Mouse (Mus musculus): ENCODE results near the gene Vip. TPM values are rescaled to one million over a fixed set of nuclear protein-coding genes. Genes with fewer than 3 reads are reported as not detected.

Gene Vip
- polyA plus RNA-seq, 1 experiment from 2014 or later, result 23.7 TPM

GRCm38 (mm10) chr10:5608874-5609273 is 30.1 kb upstream of the Vip start:
- Histone ChIP-seq H3K4me1 (replicated peaks; ENCODE audit: control insufficient read depth, insufficient read depth, low read length) (no peaks in the 10 kb centered on the region), H3K9ac (ENCODE audit: low read length) (no peak overlapping the region), H3K27ac (ENCODE audit: low read depth) (no peak overlapping the region), H3K4me2 (ENCODE audit: low read length) (no peak overlapping the region), H3K36me3 (ENCODE audit: control insufficient read depth, insufficient read depth, low read length) (no peaks in the 10 kb centered on the region), H3K27me3 (replicated peaks; ENCODE audit: control insufficient read depth, insufficient read depth, low read length) (no peaks in the 10 kb centered on the region), H3K4me3 (ENCODE audit: low read depth, low read length) (no peak overlapping the region), H3K9me3 (ENCODE audit: control insufficient read depth, low read length) (no peaks in the 10 kb centered on the region)
- DNase-seq (ENCODE audit: low spot score) (no peak), ATAC-seq (replicated peaks; ENCODE audit: low FRiP score, low TSS enrichment, low read depth) (no peak)
- WGBS, result 89% methylated on average over 3 of the region's 3 CpGs

GRCm38 (mm10) chr10:5615186-5616040 is 23.6 kb upstream of the Vip start:
- no peaks in the 10 kb centered on the region for H3K27me3 ChIP-seq (replicated peaks; ENCODE audit: control insufficient read depth, insufficient read depth, low read length)
- H3K27ac ChIP-seq (ENCODE audit: low read depth), result no peak overlapping the region
- H3K9ac ChIP-seq (ENCODE audit: low read length), result no peak overlapping the region
- H3K36me3 ChIP-seq (ENCODE audit: control insufficient read depth, insufficient read depth, low read length), result no peaks in the 10 kb centered on the region
- no peak for DNase-seq (ENCODE audit: low spot score)
- H3K9me3 ChIP-seq (ENCODE audit: control insufficient read depth, low read length), result no peaks in the 10 kb centered on the region
- ATAC-seq (replicated peaks; ENCODE audit: low FRiP score, low TSS enrichment, low read depth), result no peak
- no peak overlapping the region for H3K4me2 ChIP-seq (ENCODE audit: low read length)
- 82% methylated on average over 13 of the region's 13 CpGs for WGBS
- no peaks in the 10 kb centered on the region for H3K4me1 ChIP-seq (replicated peaks; ENCODE audit: control insufficient read depth, insufficient read depth, low read length)
- no peak overlapping the region for H3K4me3 ChIP-seq (ENCODE audit: low read depth, low read length)

DNA sequence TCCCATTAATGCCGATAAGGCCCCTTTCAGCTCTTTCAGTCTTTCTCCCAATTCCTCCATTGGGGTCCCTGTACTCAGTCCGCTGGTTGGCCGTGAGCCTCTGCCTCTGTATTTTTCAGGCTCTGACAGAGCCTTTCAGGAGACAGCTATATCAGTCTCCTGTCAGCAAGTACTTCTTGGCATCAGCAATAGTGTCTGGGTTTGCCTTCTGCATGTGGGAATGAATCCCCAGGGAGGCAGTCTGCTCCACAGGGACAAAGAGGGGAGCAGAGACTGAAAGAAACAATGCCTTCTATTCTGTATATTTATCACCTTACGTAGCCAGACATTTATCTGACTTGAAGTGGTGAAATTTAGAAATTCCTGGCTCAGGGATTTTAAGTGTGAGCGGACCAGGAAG is 12.8 kb upstream of the Vip start:
- H3K9me3 ChIP-seq (ENCODE audit: control insufficient read depth, low read length), result no peaks in the 10 kb centered on the region
- whole genome bisulfite sequencing, result 73% methylated on average over 5 of the region's 5 CpGs
- no peak overlapping the region for H3K9ac ChIP-seq (ENCODE audit: low read length)
- no peak overlapping the region for H3K4me2 ChIP-seq (ENCODE audit: low read length)
- no peaks in the 10 kb centered on the region for H3K27me3 ChIP-seq (replicated peaks; ENCODE audit: control insufficient read depth, insufficient read depth, low read length)
- no peak overlapping the region for H3K27ac ChIP-seq (ENCODE audit: low read depth)
- no peak for ATAC-seq (replicated peaks; ENCODE audit: low FRiP score, low TSS enrichment, low read depth)
- no peaks in the 10 kb centered on the region for H3K36me3 ChIP-seq (ENCODE audit: control insufficient read depth, insufficient read depth, low read length)
- H3K4me3 ChIP-seq (ENCODE audit: low read depth, low read length), result no peak overlapping the region
- DNase-seq (ENCODE audit: low spot score), result no peak
- no peaks in the 10 kb centered on the region for H3K4me1 ChIP-seq (replicated peaks; ENCODE audit: control insufficient read depth, insufficient read depth, low read length)

GRCm38 (mm10) chr10:5633672-5634200 is 5.3 kb upstream of the Vip start:
- Histone ChIP-seq H3K27me3 (replicated peaks; ENCODE audit: control insufficient read depth, insufficient read depth, low read length) (no peaks in the 10 kb centered on the region), H3K4me3 (ENCODE audit: low read depth, low read length) (no peak overlapping the region), H3K36me3 (ENCODE audit: control insufficient read depth, insufficient read depth, low read length) (no peaks in the 10 kb centered on the region), H3K9ac (ENCODE audit: low read length) (no peak overlapping the region), H3K4me2 (ENCODE audit: low read length) (no peak overlapping the region), H3K9me3 (ENCODE audit: control insufficient read depth, low read length) (no peaks in the 10 kb centered on the region), H3K27ac (ENCODE audit: low read depth) (no peak overlapping the region), H3K4me1 (replicated peaks; ENCODE audit: control insufficient read depth, insufficient read depth, low read length) (no peaks in the 10 kb centered on the region)
- no peak for DNase-seq (ENCODE audit: low spot score)
- 81% methylated on average over 4 of the region's 4 CpGs for WGBS
- no peak for ATAC-seq (replicated peaks; ENCODE audit: low FRiP score, low TSS enrichment, low read depth)

- Histone ChIP-seq H3K9me3 (ENCODE audit: control insufficient read depth, low read length) (no peaks in the 10 kb centered on the region), H3K36me3 (ENCODE audit: control insufficient read depth, insufficient read depth, low read length) (no peaks in the 10 kb centered on the region), H3K27me3 (replicated peaks; ENCODE audit: control insufficient read depth, insufficient read depth, low read length) (no peaks in the 10 kb centered on the region), H3K4me3 (ENCODE audit: low read depth, low read length) (no peak overlapping the region), H3K27ac (ENCODE audit: low read depth) (no peak overlapping the region), H3K4me1 (replicated peaks; ENCODE audit: control insufficient read depth, insufficient read depth, low read length) (no peaks in the 10 kb centered on the region), H3K4me2 (ENCODE audit: low read length) (no peak overlapping the region), H3K9ac (ENCODE audit: low read length) (no peak overlapping the region)
- ATAC-seq (replicated peaks; ENCODE audit: low FRiP score, low TSS enrichment, low read depth) (no peak), DNase-seq (ENCODE audit: low spot score) (no peak)
- 22% methylated on average over 1 of the region's 1 CpGs for WGBS
Measured at GRCm38 (mm10) chr10:5634336-5634735, 4.7 kb upstream of the Vip start.

DNA sequence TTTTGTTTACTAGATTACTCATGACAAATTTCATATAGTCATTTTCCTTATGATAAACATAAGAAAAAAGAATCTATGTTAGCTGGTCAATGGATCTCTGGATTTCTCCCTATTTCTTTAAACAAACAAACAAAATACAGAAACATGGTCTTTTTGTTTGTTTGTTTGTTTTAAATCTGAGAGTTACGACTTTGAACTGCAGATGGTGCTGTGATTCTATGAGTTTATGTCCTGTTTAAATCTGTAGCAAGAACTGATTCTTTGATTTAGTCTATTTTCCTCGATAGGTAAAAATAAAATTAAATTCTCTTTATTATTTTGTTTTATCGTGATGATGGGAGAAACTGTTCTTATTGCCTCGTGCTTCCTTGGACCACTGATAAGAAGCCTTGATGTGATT is 1.7 kb upstream of the Vip start:
- Histone ChIP-seq H3K27ac (ENCODE audit: low read depth) (no peak overlapping the region), H3K9ac (ENCODE audit: low read length) (no peak overlapping the region), H3K9me3 (ENCODE audit: control insufficient read depth, low read length) (no peaks in the 10 kb centered on the region), H3K4me2 (ENCODE audit: low read length) (no peak overlapping the region), H3K4me1 (replicated peaks; ENCODE audit: control insufficient read depth, insufficient read depth, low read length) (no peaks in the 10 kb centered on the region), H3K27me3 (replicated peaks; ENCODE audit: control insufficient read depth, insufficient read depth, low read length) (no peaks in the 10 kb centered on the region), H3K36me3 (ENCODE audit: control insufficient read depth, insufficient read depth, low read length) (no peaks in the 10 kb centered on the region), H3K4me3 (ENCODE audit: low read depth, low read length) (no peak overlapping the region)
- WGBS, result 83% methylated on average over 4 of the region's 4 CpGs
- no peak for DNase-seq (ENCODE audit: low spot score)
- ATAC-seq (replicated peaks; ENCODE audit: low FRiP score, low TSS enrichment, low read depth), result no peak

- ATAC-seq (replicated peaks; ENCODE audit: low FRiP score, low TSS enrichment, low read depth), result no peak
- H3K27ac ChIP-seq (ENCODE audit: low read depth), result no peak overlapping the region
Measured at GRCm38 (mm10) chr10:5681275-5681674, 42.3 kb downstream of the Vip start.

DNA sequence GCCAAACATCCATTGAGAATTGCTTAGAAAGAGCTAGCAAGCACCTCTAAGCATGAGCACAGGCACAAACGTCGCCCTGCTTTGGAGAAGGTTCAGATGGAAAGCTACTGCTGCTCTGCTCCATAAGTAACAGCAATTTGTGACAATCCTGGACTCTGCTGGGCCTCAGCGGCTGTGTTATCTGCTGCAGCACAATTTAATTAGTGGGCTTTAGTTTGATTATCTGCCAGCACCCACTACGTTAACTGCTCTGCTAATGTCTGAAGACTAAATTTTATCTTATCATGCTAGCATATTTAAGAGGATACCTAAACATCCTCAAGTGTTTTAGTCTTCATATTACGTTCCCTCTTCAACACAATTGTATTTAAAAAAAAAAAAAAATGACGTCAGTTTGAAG is 46.6 kb downstream of the Vip start:
- no peaks in the 10 kb centered on the region for H3K4me1 ChIP-seq (replicated peaks; ENCODE audit: control insufficient read depth, insufficient read depth, low read length)
- no peak for DNase-seq (ENCODE audit: low spot score)
- no peak overlapping the region for H3K4me3 ChIP-seq (ENCODE audit: low read depth, low read length)
- ATAC-seq (replicated peaks; ENCODE audit: low FRiP score, low TSS enrichment, low read depth), result no peak
- no peak overlapping the region for H3K4me2 ChIP-seq (ENCODE audit: low read length)
- no peaks in the 10 kb centered on the region for H3K36me3 ChIP-seq (ENCODE audit: control insufficient read depth, insufficient read depth, low read length)
- H3K27ac ChIP-seq (ENCODE audit: low read depth), result no peak overlapping the region
- 21% methylated on average over 6 of the region's 6 CpGs for WGBS
- H3K9ac ChIP-seq (ENCODE audit: low read length), result no peak overlapping the region
- H3K9me3 ChIP-seq (ENCODE audit: control insufficient read depth, low read length), result no peaks in the 10 kb centered on the region
- no peaks in the 10 kb centered on the region for H3K27me3 ChIP-seq (replicated peaks; ENCODE audit: control insufficient read depth, insufficient read depth, low read length)

More at GRCm38 (mm10) chr10:5681275-5681674, 42.3 kb downstream of the Vip start:
- H3K4me3 ChIP-seq (ENCODE audit: low read depth, low read length), result no peak overlapping the region
- no peak for DNase-seq (ENCODE audit: low spot score)
- no peaks in the 10 kb centered on the region for H3K9me3 ChIP-seq (ENCODE audit: control insufficient read depth, low read length)
- H3K27me3 ChIP-seq (replicated peaks; ENCODE audit: control insufficient read depth, insufficient read depth, low read length), result no peaks in the 10 kb centered on the region
- H3K9ac ChIP-seq (ENCODE audit: low read length), result no peak overlapping the region
- H3K36me3 ChIP-seq (ENCODE audit: control insufficient read depth, insufficient read depth, low read length), result no peaks in the 10 kb centered on the region
- no peaks in the 10 kb centered on the region for H3K4me1 ChIP-seq (replicated peaks; ENCODE audit: control insufficient read depth, insufficient read depth, low read length)
- no peak overlapping the region for H3K4me2 ChIP-seq (ENCODE audit: low read length)
- 69% methylated on average over 2 of the region's 2 CpGs for WGBS

DNA sequence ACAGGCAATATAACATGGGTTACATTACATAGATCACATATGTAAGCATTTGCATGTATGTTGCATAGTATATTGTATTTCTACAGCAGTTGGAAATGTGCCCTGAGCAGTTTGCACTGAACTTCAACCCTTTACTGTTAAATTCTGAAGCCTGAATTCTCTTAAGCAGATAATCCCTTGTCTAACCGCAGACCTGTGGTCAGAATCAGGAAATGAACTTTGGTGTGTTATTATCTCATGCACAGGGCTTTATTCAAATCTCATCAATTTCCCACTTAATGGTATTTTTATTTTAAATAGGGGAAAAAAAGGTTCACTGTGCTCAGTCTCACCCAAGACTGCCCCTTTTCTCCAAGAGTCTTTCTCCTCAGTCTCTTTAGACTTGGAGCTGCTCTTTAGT is 55.3 kb downstream of the Vip start:
- H3K36me3 ChIP-seq (ENCODE audit: control insufficient read depth, insufficient read depth, low read length), result no peaks in the 10 kb centered on the region
- DNase-seq (ENCODE audit: low spot score) (no peak), ATAC-seq (replicated peaks; ENCODE audit: low FRiP score, low TSS enrichment, low read depth) (no peak)
- no peak overlapping the region for H3K4me2 ChIP-seq (ENCODE audit: low read length)
- H3K27me3 ChIP-seq (replicated peaks; ENCODE audit: control insufficient read depth, insufficient read depth, low read length), result no peaks in the 10 kb centered on the region
- no peak overlapping the region for H3K9ac ChIP-seq (ENCODE audit: low read length)
- H3K9me3 ChIP-seq (ENCODE audit: control insufficient read depth, low read length), result no peaks in the 10 kb centered on the region
- H3K27ac ChIP-seq (ENCODE audit: low read depth), result no peak overlapping the region
- 61% methylated on average over 1 of the region's 1 CpGs for WGBS
- no peaks in the 10 kb centered on the region for H3K4me1 ChIP-seq (replicated peaks; ENCODE audit: control insufficient read depth, insufficient read depth, low read length)
- no peak overlapping the region for H3K4me3 ChIP-seq (ENCODE audit: low read depth, low read length)
